Mouse (Mus musculus): ENCODE data around the gene Olfr1132. TPM values are rescaled to one million over a fixed set of nuclear protein-coding genes. Genes with fewer than 3 reads are reported as not detected.
"Not testable (repeated sequence)": the region's sequence is repeated elsewhere in the genome, so short reads cannot be mapped to it uniquely, and the experiment has no call there.

Gene Olfr1132
- polyA plus RNA-seq (2012; rRNA removed) = not detected in 2 replicates

GRCm38 (mm10) chr2:87637435-87637834, at the start of gene Olfr1132:
Olfr1132 (minus strand) TSS chr2:87637535.
- no peak for DNase-seq (ENCODE audit: low read depth, low spot score)

DNA sequence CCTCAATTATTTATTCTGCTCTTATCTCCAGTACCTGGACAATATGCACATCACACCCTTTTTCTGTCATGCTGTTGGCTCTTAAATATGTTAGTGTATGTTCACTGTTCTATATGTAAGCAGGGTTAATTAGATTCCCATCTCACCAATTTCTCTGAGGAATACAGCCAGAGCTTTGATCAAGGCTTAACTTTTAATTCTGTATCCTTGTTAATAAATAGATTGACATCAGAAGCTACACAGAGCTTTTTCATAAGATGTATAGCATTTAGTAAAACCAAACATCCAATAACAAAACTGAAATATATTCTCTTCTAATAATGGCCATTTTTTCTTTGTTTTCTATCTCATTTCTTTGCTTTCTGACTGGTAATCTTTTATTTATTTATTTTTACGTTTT, 36.2 kb upstream of the Olfr1132 start, which contains the start of gene Olfr1135:
Gene Olfr1135, minus strand, starts transcription at position 101 of the 400 bp plus-strand sequence.
- no peak for DNase-seq (ENCODE audit: low read depth, low spot score)
- 2% methylated on average over 1 of the region's 1 CpGs for WGBS

DNA sequence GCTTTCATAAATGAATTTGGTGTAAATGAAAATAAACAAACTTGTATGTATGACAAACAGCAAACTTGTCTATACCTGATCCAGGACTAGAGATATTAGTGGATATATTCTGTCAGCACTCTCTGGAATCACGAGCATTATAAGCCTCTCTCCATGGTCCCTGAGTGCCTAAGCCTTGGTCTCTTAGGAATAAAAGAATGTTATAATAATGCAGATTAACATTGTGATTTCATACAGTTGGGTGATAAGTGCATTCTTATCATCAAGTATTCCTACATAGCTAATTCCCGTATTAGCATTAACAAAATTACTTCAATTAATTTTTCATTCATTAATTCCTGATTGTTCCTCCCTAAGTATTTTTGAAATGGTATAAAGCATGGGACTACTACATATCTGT, 21.0 kb upstream of the Olfr1132 start, which contains the start of gene Olfr1134:
Gene Olfr1134, minus strand, starts transcription at position 101 of the 400 bp plus-strand sequence.
- WGBS = 83% methylated on average over 2 of the region's 2 CpGs
- no peak for DNase-seq (ENCODE audit: low read depth, low spot score)

DNA sequence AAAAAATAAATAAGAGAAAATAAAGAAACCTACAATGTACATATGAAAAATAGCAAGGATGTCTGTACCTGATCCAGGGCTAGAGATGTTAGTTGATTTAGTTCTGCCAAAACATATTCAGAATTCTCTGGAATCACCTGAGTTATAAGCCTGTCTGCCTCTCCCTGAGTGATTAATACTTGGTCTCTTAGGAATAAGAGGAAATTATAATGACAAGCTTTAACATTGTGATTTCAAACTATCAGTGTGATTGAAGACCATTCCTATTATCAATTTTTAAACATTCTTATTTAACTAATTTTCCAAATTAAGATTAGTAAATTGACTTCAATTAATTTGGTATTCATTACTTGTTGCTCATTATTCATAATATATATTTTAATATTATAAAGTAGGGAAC, 9.9 kb upstream of the Olfr1132 start, which contains the start of gene Olfr1133:
Gene Olfr1133, minus strand, starts transcription at position 101 of the 400 bp plus-strand sequence.
- DNase-seq (ENCODE audit: low read depth, low spot score) = no peak

DNA sequence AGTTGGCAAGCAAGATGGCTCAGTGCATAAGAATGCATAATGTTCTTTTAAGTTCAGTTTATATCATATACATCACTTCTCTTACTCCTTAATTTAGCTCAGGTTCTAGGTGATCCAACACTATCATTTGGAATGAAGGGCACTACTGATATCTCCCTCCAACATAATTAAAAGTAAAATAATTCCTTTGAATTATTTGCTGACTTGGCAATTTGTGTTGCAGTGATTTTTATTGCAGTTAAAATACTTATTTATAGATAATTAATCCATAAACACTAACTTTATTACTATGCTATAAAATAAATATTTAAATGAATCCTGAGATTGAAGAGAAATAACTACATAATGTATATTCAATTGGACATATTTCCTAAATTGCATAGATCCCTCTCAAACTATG, 5.1 kb upstream of the Olfr1132 start:
- no peak for DNase-seq (ENCODE audit: low read depth, low spot score)

- WGBS = 55% methylated on average over 3 of the region's 3 CpGs
- no peak for DNase-seq (ENCODE audit: low read depth, low spot score)
Measured at GRCm38 (mm10) chr2:87626804-87627203, 10.5 kb downstream of the Olfr1132 start, which contains the start of gene Olfr1131. Olfr1131 (plus strand) TSS chr2:87627104.

DNA sequence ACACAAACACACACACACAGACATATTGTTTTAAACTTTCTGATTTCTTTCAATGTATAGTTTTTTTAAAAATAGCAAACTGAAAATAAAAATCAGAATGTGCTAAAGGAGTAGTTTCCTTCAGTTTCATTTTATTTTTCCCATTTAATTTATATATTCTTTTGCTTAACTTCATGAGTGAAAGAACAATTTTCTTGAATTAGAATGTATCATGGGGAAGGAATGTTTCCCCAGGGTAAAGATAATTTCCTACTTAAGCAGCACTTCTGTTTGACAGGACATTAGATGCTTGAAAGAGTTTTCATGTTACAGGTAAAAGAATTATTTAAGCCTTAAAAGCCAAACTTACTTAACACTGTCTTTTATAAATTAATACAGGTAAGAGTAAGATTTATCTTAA, 31.4 kb downstream of the Olfr1132 start, which contains the start of gene Olfr1130:
Gene Olfr1130, plus strand, starts transcription at position 301 of the 400 bp plus-strand sequence.
- DNase-seq (ENCODE audit: low read depth, low spot score) = not testable (repeated sequence)

Other genes starting within 250 kb of the Olfr1132 start
- not detected in 2 replicates for gene Olfr1123, start 220.9 kb downstream of the Olfr1132 start, polyA plus RNA-seq (2012; rRNA removed)
- not detected in 2 replicates for gene Olfr1124, start 207.3 kb downstream of the Olfr1132 start, polyA plus RNA-seq (2012; rRNA removed)
- not detected in 2 replicates for gene Olfr1126, start 183.6 kb downstream of the Olfr1132 start, polyA plus RNA-seq (2012; rRNA removed)
- gene Pramel7, start 140.4 kb downstream of the Olfr1132 start, polyA plus RNA-seq (2012; rRNA removed) = not detected in 2 replicates
- not detected in 2 replicates for gene Pramel6, start 131.0 kb downstream of the Olfr1132 start, polyA plus RNA-seq (2012; rRNA removed)
- not detected in 2 replicates for gene Olfr153, start 105.7 kb downstream of the Olfr1132 start, polyA plus RNA-seq (2012; rRNA removed)
- gene Olfr1128, start 92.0 kb downstream of the Olfr1132 start, polyA plus RNA-seq (2012; rRNA removed) = not detected in 2 replicates
- gene Olfr1129, start 63.6 kb downstream of the Olfr1132 start, polyA plus RNA-seq (2012; rRNA removed) = not detected in 2 replicates
- not detected in 2 replicates for gene Olfr1130, start 31.3 kb downstream of the Olfr1132 start, polyA plus RNA-seq (2012; rRNA removed)
- not detected in 2 replicates for gene Olfr1131, start 10.4 kb downstream of the Olfr1132 start, polyA plus RNA-seq (2012; rRNA removed)
- not detected in 2 replicates for gene Olfr1133, start 9.8 kb upstream of the Olfr1132 start, polyA plus RNA-seq (2012; rRNA removed)
- gene Olfr1134, start 20.9 kb upstream of the Olfr1132 start, polyA plus RNA-seq (2012; rRNA removed) = not detected in 2 replicates
- not detected in 2 replicates for gene Olfr1135, start 36.1 kb upstream of the Olfr1132 start, polyA plus RNA-seq (2012; rRNA removed)
- gene Olfr1136, start 56.4 kb upstream of the Olfr1132 start, polyA plus RNA-seq (2012; rRNA removed) = not detected in 2 replicates
- not detected in 2 replicates for gene Olfr1137, start 75.6 kb upstream of the Olfr1132 start, polyA plus RNA-seq (2012; rRNA removed)
- not detected in 2 replicates for gene Olfr1138, start 102.4 kb upstream of the Olfr1132 start, polyA plus RNA-seq (2012; rRNA removed)
- not detected in 2 replicates for gene Olfr1140, start 106.2 kb upstream of the Olfr1132 start, polyA plus RNA-seq (2012; rRNA removed)
- not detected in 2 replicates for gene Olfr1141, start 116.5 kb upstream of the Olfr1132 start, polyA plus RNA-seq (2012; rRNA removed)
- not detected in 2 replicates for gene Olfr152, start 141.9 kb upstream of the Olfr1132 start, polyA plus RNA-seq (2012; rRNA removed)
- gene Olfr1143, start 163.1 kb upstream of the Olfr1132 start, polyA plus RNA-seq (2012; rRNA removed) = not detected in 2 replicates
- gene Olfr1145, start 172.3 kb upstream of the Olfr1132 start, polyA plus RNA-seq (2012; rRNA removed) = not detected in 2 replicates
- gene Olfr1148, start 193.0 kb upstream of the Olfr1132 start, polyA plus RNA-seq (2012; rRNA removed) = not detected in 2 replicates
- not detected in 2 replicates for gene Olfr1150-ps1, start 206.5 kb upstream of the Olfr1132 start, polyA plus RNA-seq (2012; rRNA removed)
- gene Olfr1151, start 218.3 kb upstream of the Olfr1132 start, polyA plus RNA-seq (2012; rRNA removed) = not detected in 2 replicates
- gene Olfr1152, start 229.0 kb upstream of the Olfr1132 start, polyA plus RNA-seq (2012; rRNA removed) = not detected in 2 replicates